Mouse (Mus musculus) myocyte (in vitro differentiated cells): Measurements from ENCODE around the gene AY074887.

ENCODE experiments used
- CEBPB ChIP-seq: IDR thresholded peaks from 2 replicates; pipeline ENCODE4 v1.6.1; 2011; ENCODE audit warnings: mild to moderate bottlenecking, moderate library complexity; ENCODE audit not compliant: poor library complexity, insufficient read depth, severe bottlenecking
- E2F4 ChIP-seq: IDR thresholded peaks from one replicate; pipeline ENCODE4 v1.6.1; 2011; ENCODE audit warnings: mild to moderate bottlenecking, control low read depth, moderate library complexity; ENCODE audit not compliant: insufficient read depth
- MAX ChIP-seq: IDR thresholded peaks from one replicate; pipeline ENCODE4 v1.6.1; 2011; ENCODE audit warnings: low read depth, mild to moderate bottlenecking, control low read depth
- MYOD1 ChIP-seq, 3 experiments: IDR thresholded peaks; one replicate each; pipeline ENCODE4 v1.6.1; 2011; ENCODE audit warnings: control low read depth in 2 of 3, low read depth in 2 of 3, mild to moderate bottlenecking in 2 of 3, moderate library complexity in 1 of 3; ENCODE audit not compliant: insufficient read length in 2 of 3, control insufficient read depth in 1 of 3
- MYOG ChIP-seq, 3 experiments: IDR thresholded peaks; one replicate each; pipeline ENCODE4 v1.6.1; 2011; ENCODE audit warnings: control low read depth in 2 of 3, low read depth in 2 of 3, mild to moderate bottlenecking in 2 of 3; ENCODE audit not compliant: insufficient read length in 2 of 3, control insufficient read depth in 1 of 3, insufficient read depth in 1 of 3
- POLR2A ChIP-seq: IDR thresholded peaks from one replicate; pipeline ENCODE4 v1.6.1; 2011; ENCODE audit warnings: low read depth, mild to moderate bottlenecking, control low read depth, moderate library complexity; ENCODE audit not compliant: insufficient read length
- POLR2AphosphoS2 ChIP-seq: IDR thresholded peaks from one replicate; pipeline ENCODE4 v1.6.1; 2011; ENCODE audit warnings: low read depth, control low read depth; ENCODE audit not compliant: insufficient read length
- TCF12 ChIP-seq: IDR thresholded peaks from one replicate; pipeline ENCODE4 v1.6.1; 2011; ENCODE audit warnings: mild to moderate bottlenecking, control low read depth; ENCODE audit not compliant: poor library complexity, insufficient read depth, severe bottlenecking
- USF1 ChIP-seq: IDR thresholded peaks from one replicate; pipeline ENCODE4 v1.6.1; 2011; ENCODE audit warnings: low read depth, mild to moderate bottlenecking, control low read depth, moderate library complexity

DNA sequence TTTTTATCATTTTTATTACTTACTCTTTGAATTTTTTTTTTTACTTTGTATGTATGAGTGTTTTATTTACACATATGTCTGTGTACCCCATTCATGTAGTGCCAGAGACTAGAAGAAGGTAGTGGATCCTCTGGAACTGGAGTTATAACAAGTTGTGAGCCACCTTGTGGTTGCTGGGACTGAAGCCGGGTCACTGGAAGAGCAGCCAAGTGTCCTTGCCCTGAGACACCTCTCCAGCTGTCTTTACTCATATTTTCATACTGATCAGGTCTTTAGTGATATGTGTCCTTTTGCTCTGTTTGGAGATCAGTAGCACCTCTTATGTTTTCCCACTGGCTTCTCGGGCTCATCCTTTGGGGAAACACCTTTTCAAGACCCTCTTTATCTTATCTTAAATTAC, 6.3 kb downstream of the AY074887 start:
- TF ChIP-seq USF1 (no peak), POLR2A (no peak), MAX (no peak), POLR2AphosphoS2 (no peak), MYOD1 (IDR thresholded peaks at IDR 0.05; ENCODE audit: control insufficient read depth in 1 of 3, insufficient read length in 2 of 3, low read depth in 2 of 3) (no peak), TCF12 (no peak), MYOG (IDR thresholded peaks at IDR 0.05; ENCODE audit: control insufficient read depth in 1 of 3, insufficient read depth in 1 of 3, insufficient read length in 2 of 3, low read depth in 2 of 3) (no peak), E2F4 (no peak), CEBPB (no peak)
